Mouse (Mus musculus): ENCODE data around the gene Kmt2a. TPM values are rescaled to one million over a fixed set of nuclear protein-coding genes. Genes with fewer than 3 reads are reported as not detected.

Kmt2a gene
- 23.5 and 24.4 TPM in 2 replicates for polyA plus RNA-seq (2016; fragmentation: Nextera tagmentation; extraction: Ambion mirVana)

DNA sequence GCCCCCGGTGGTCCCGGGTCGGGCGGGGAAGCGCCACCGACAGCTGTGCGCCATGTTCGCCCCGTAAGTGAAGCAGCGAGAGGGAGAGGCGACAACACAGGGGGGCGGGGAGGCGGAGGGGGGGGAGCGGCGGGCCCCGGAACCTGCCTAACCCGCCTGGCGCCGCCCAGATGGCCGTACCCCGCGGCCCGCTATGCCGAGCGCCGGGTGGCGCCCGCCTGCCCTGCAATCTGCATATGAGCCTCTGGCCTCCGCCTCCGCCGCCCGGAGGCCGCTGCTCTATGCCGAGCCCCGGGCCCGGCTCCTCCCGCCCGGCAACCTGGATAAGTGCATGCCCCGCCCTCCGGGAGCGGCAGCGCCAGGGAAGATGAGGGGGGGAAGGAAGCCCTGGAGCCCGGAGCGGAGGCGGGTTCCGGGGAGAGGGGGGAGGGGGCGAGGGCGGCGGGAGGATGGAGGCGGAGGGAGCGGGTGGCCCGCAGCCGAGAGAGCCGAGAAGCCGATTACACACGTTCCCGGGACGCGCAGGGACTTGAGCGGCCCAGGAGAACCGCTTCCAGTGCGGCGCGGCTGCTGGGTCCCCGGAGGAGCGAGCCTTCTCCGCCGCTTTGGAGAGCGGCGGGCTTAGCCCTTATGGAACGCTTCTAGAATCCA lies at the start of gene Kmt2a:
TSS of gene Kmt2a (minus strand) at position 76 of the 651 bp plus-strand sequence.
- H3K4me3 ChIP-seq = peak within 1 kb of the TSS; percentile 68
- 0 out of 2 replicates have a peak, but pooled peaks cover 9% of the 10 kb centered on the region for H3K36me3 ChIP-seq
- WGBS = under 1% methylated on average over 59 of the region's 71 CpGs
- H3K4me1 ChIP-seq = peaks cover 31% of the 10 kb centered on the region
- no peaks in the 10 kb centered on the region for H3K27me3 ChIP-seq
- peak within 1 kb of the TSS; percentile 99 for H3K27ac ChIP-seq
- ATAC-seq (ENCODE audit: insufficient number of reproducible peaks, insufficient read depth, low FRiP score, low TSS enrichment) = peak; percentile 62
- H3K9ac ChIP-seq = peak within 1 kb of the TSS; percentile 97
- peak within 1 kb of the TSS; percentile 97 for H3K4me2 ChIP-seq (replicated peaks)
- no peaks in the 10 kb centered on the region for H3K9me3 ChIP-seq

DNA sequence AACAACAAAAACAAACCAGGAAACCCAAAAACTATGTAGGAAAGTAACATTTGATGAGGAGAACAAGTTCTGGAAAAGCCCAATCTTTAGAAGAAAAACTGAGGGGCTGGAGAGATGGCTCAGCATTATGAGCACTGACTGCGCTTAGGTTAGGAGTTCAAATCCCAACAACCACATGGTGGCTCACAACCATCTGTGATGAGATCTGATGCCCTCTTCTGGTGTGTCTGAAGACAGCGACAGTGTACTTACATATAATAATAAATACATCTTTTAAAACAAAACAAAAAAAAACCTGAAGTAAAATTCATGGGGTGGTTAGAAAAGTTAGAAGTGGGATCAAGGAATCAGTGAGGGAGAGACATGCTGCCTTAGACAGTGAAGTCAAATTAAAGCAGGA lies 40.4 kb upstream of the Kmt2a start:
- H3K36me3 ChIP-seq = no peaks in the 10 kb centered on the region
- peak overlapping the region; percentile 93 for H3K4me3 ChIP-seq
- ATAC-seq (ENCODE audit: insufficient number of reproducible peaks, insufficient read depth, low FRiP score, low TSS enrichment) = no peak
- H3K9ac ChIP-seq = no peak overlapping the region
- no peaks in the 10 kb centered on the region for H3K9me3 ChIP-seq
- no peaks in the 10 kb centered on the region for H3K27me3 ChIP-seq
- peak overlapping the region; percentile 73 for H3K4me2 ChIP-seq (replicated peaks)
- peaks cover 5% of the 10 kb centered on the region for H3K4me1 ChIP-seq
- peak overlapping the region; percentile 92 for H3K27ac ChIP-seq
- WGBS = 65% methylated on average over 2 of the region's 2 CpGs

DNA sequence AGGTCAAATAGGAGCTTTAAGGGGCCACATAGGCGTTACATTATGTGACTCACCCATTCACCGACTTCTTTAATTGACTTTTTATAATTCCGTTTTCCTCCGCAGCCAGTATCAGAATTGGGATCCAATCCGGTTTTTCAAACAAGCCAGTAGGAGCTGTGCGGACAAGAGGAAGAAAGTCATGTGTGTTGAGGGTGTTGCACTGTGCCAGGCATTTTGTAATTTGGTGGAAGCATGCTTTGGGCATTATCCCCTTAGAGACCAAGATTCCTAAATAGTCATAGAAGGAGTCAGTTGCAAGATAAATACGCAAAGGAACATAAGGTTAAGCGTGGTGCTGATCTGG lies 40.0 kb upstream of the Kmt2a start:
- Histone ChIP-seq H3K36me3 (no peaks in the 10 kb centered on the region), H3K27ac (peak overlapping the region; percentile 92), H3K4me3 (peak overlapping the region; percentile 93), H3K9me3 (no peaks in the 10 kb centered on the region), H3K4me1 (peaks cover 5% of the 10 kb centered on the region), H3K27me3 (no peaks in the 10 kb centered on the region), H3K9ac (peak overlapping the region; percentile 54; the same call in 1 of the 2 replicates), H3K4me2 (replicated peaks) (peak overlapping the region; percentile 73)
- WGBS = under 1% methylated on average over 8 of the region's 8 CpGs
- ATAC-seq (ENCODE audit: insufficient number of reproducible peaks, insufficient read depth, low FRiP score, low TSS enrichment) = peak; percentile 81; the same call in 1 of the 2 replicates

DNA sequence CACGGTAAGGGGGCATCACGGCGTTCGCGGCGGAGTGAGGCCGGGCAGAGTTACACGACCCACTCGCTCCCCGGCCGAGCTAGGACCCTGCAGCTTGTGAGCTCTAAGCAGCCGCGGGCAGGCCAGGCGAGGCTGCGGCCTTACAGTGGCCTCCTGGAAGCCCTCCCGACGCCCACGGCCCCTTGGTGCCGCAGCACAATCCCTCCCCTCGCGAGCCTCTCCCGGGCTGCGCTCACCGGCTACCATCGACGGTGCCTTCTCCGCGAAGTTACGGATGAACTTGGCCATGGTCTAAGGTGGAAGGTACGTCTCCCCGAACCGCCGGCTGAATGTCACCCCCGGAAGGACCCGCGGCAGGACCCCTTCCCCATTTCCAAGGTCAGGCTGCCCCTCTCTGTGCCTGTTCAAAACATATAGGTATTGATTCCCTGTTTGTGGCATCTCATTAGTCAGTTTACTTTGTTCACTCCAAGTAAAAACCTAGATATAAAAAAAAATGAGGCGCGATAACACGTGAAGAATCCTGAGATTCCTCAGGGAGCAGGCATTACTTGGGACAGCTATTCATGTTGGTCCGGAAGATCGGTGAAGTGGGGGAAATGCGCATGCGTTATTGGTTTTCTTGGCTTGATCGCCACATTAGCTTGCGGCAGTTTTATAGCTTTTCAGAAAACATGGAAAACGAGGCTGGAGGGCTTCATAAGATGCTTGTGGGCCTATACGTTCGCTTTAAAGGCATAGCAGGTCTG lies 39.5 kb upstream of the Kmt2a start, which contains the start of gene Atp5l:
TSS of gene Atp5l (minus strand) at position 369 of the 749 bp plus-strand sequence.
- Histone ChIP-seq H3K27me3 (no peaks in the 10 kb centered on the region), H3K27ac (peak within 1 kb of the TSS; percentile 92), H3K9me3 (no peaks in the 10 kb centered on the region), H3K4me2 (replicated peaks) (peak within 1 kb of the TSS; percentile 73), H3K36me3 (no peaks in the 10 kb centered on the region), H3K9ac (peak within 1 kb of the TSS; percentile 91), H3K4me3 (peak within 1 kb of the TSS; percentile 93), H3K4me1 (peaks cover 7% of the 10 kb centered on the region)
- ATAC-seq (ENCODE audit: insufficient number of reproducible peaks, insufficient read depth, low FRiP score, low TSS enrichment) = peak; percentile 84
- WGBS = under 1% methylated on average over 47 of the region's 48 CpGs

DNA sequence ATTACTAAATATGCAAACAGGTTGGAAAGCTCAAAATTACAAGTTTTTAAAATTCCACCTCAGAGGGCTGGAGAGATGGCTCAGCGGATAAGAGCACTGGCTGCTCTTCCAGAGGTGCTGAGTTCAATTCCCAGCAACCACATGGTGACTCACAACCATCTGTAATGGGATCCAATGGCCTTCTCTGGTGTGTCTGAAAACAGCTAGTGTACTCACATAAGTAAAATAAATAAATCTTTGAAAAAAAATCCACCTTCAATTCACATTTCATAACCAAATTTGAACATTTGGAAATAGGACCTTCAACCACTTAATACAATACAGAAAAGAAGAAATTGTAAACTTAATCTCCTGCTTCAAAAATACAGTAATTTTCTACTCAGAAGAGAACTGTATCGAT lies 38.5 kb upstream of the Kmt2a start:
- ATAC-seq (ENCODE audit: insufficient number of reproducible peaks, insufficient read depth, low FRiP score, low TSS enrichment) = no peak

DNA sequence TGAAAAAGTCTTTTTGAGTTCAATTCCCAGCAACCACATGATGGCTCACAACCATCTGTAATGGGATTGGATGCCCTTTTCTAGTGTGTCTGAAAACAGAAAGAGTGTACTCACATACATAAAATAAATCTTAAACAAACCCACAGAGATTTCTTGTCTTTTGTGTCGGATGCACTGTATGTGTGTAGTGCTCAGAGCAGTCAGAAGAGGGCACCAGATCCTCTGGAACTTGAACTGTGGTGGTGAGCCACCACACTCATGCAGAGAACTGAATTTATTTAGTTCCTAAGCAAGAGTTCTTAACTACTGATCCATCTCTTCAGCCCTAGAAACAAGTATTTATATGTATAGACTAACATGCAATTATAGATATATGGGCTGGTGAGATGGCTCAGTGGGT lies 35.1 kb upstream of the Kmt2a start:
- H3K4me1 ChIP-seq = peaks cover 17% of the 10 kb centered on the region
- H3K9ac ChIP-seq = no peak overlapping the region
- H3K9me3 ChIP-seq = no peaks in the 10 kb centered on the region
- no peak overlapping the region for H3K27ac ChIP-seq
- peaks cover 17% of the 10 kb centered on the region for H3K36me3 ChIP-seq
- WGBS = 63% methylated on average over 1 of the region's 1 CpGs
- no peaks in the 10 kb centered on the region for H3K27me3 ChIP-seq
- H3K4me3 ChIP-seq = no peak overlapping the region
- ATAC-seq (ENCODE audit: insufficient number of reproducible peaks, insufficient read depth, low FRiP score, low TSS enrichment) = no peak
- no peak overlapping the region for H3K4me2 ChIP-seq (replicated peaks)

More for the DNA sequence above, 38.5 kb upstream of the Kmt2a start:
- Histone ChIP-seq H3K36me3 (no peaks in the 10 kb centered on the region), H3K27me3 (no peaks in the 10 kb centered on the region), H3K4me2 (replicated peaks) (peak overlapping the region; percentile 73), H3K27ac (no peak overlapping the region), H3K4me3 (peak overlapping the region; percentile 93), H3K9ac (peak overlapping the region; percentile 91), H3K4me1 (peaks cover 16% of the 10 kb centered on the region), H3K9me3 (no peaks in the 10 kb centered on the region)
- WGBS = 36% methylated on average over 2 of the region's 2 CpGs

DNA sequence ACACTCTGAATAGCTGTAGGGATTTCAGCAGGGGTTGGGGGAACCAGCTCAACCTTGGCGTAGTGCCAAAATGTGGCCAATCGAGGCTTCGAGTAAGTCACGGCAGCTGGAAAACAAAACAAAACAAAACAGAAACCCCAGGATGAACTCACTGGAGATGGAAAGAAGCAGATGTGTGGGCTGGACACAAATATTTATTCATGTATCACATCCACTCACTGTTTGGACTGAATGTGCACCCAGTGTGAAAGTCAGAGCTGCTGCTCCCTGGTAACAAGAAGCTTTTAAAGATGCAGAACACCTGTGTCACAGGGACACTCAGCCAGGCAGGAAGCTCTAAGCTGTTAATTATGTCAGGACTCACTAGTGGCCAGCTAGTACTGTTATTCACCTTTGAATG lies 33.6 kb upstream of the Kmt2a start:
- peaks cover 31% of the 10 kb centered on the region for H3K36me3 ChIP-seq
- no peak for ATAC-seq (ENCODE audit: insufficient number of reproducible peaks, insufficient read depth, low FRiP score, low TSS enrichment)
- H3K27ac ChIP-seq = no peak overlapping the region
- H3K27me3 ChIP-seq = no peaks in the 10 kb centered on the region
- H3K9me3 ChIP-seq = no peaks in the 10 kb centered on the region
- H3K4me1 ChIP-seq = peaks cover 17% of the 10 kb centered on the region
- no peak overlapping the region for H3K4me2 ChIP-seq (replicated peaks)
- 45% methylated on average over 4 of the region's 4 CpGs for WGBS
- H3K9ac ChIP-seq = no peak overlapping the region
- H3K4me3 ChIP-seq = no peak overlapping the region

DNA sequence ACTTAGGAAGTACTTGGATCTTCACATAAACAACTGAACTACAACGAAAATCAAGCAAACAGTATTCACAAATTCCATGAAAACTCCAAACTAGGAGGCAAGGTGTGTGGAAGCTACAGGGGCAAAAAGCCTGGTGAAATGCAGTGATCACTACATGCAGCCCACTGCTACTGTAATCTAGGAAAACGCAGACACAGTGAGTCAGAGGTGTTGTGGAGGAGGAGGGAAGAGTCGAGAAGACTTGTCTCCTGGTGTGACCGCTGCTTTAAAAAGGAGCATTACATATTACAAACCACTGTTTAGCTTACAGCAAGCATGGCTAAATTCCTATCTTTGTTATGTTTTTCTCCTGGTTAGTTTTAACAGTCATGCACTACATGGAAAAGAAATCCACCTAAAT lies 30.3 kb upstream of the Kmt2a start:
- H3K4me3 ChIP-seq = no peak overlapping the region
- no peak for ATAC-seq (ENCODE audit: insufficient number of reproducible peaks, insufficient read depth, low FRiP score, low TSS enrichment)
- WGBS = 93% methylated on average over 4 of the region's 4 CpGs

DNA sequence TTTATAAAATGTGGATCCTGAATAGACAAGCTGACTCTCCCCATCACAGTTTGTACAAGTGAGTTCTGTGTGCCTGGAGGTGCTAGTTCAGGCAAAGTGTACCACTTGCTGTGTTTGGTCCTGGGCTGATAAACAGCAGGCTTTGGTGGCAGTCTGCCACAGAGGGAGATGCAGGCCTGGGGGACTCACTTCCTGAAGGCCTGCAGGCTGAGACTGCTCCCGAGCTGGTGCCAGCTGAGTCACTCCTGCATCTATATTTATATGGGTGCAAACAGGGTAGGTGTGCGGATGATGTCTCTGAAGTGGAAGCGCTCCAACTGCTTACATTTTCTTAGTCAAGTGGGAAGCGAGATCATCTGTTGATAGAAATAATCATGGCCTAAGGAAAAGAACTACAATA lies 24.5 kb upstream of the Kmt2a start:
- Histone ChIP-seq H3K27ac (no peak overlapping the region), H3K4me3 (no peak overlapping the region), H3K4me2 (replicated peaks) (no peak overlapping the region), H3K9me3 (no peaks in the 10 kb centered on the region), H3K9ac (no peak overlapping the region), H3K4me1 (no peaks in the 10 kb centered on the region), H3K36me3 (peaks cover 8% of the 10 kb centered on the region), H3K27me3 (no peaks in the 10 kb centered on the region)
- no peak for ATAC-seq (ENCODE audit: insufficient number of reproducible peaks, insufficient read depth, low FRiP score, low TSS enrichment)
- WGBS = 73% methylated on average over 4 of the region's 4 CpGs

More for the DNA sequence above, 30.3 kb upstream of the Kmt2a start:
- Histone ChIP-seq H3K9ac (no peak overlapping the region), H3K4me1 (peaks cover 11% of the 10 kb centered on the region), H3K27ac (no peak overlapping the region), H3K27me3 (no peaks in the 10 kb centered on the region), H3K9me3 (no peaks in the 10 kb centered on the region), H3K4me2 (replicated peaks) (no peak overlapping the region), H3K36me3 (peaks cover 31% of the 10 kb centered on the region)

DNA sequence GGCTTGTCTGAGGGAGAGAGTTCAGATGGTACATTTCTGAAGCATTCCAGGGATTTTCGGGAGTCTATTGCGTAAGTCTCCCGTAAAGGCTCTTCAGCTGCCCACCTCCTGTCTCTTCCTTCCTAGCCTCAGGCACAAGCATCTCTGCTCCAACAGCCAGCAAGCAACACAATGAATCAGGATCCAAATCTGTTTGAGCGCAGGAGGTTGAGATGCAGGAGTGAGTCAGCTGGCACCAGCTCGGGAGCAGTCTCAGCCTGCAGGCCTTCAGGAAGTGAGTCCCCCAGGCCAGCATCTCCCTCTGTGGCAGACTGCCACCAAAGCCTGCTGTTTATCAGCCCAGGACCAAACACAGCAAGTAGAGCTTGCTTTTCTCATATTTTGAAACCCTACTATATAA lies 23.9 kb upstream of the Kmt2a start:
- WGBS = 45% methylated on average over 5 of the region's 5 CpGs
- no peak overlapping the region for H3K4me2 ChIP-seq (replicated peaks)
- H3K27me3 ChIP-seq = no peaks in the 10 kb centered on the region
- H3K4me3 ChIP-seq = no peak overlapping the region
- H3K27ac ChIP-seq = no peak overlapping the region
- ATAC-seq (ENCODE audit: insufficient number of reproducible peaks, insufficient read depth, low FRiP score, low TSS enrichment) = no peak
- H3K36me3 ChIP-seq = 0 out of 2 replicates have a peak, but pooled peaks cover 1% of the 10 kb centered on the region
- H3K4me1 ChIP-seq = no peaks in the 10 kb centered on the region
- H3K9me3 ChIP-seq = no peaks in the 10 kb centered on the region
- H3K9ac ChIP-seq = no peak overlapping the region

DNA sequence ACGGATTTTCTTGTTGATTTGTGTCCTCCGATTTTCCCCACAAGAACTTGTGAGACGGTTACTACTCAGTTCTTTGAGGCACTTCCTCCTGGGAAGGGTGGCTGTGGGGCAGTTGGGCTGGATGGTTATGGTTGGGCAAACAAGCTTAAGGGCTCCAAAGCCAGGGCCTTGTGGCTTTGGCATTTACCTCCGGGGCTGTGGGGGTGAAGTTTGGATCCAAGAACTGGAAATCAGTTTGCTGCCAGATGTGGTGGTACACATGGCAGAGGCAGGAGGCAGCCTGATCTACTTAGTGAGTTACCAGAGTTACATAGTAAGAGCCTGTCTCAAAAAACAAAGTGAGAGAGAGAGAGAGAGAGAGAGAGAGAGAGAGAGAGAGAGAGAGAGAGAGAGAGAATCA lies 22.8 kb upstream of the Kmt2a start:
- WGBS = 86% methylated on average over 4 of the region's 4 CpGs
- H3K27ac ChIP-seq = no peak overlapping the region
- ATAC-seq (ENCODE audit: insufficient number of reproducible peaks, insufficient read depth, low FRiP score, low TSS enrichment) = no peak
- H3K4me2 ChIP-seq (replicated peaks) = no peak overlapping the region
- H3K9me3 ChIP-seq = no peaks in the 10 kb centered on the region
- H3K9ac ChIP-seq = no peak overlapping the region
- no peaks in the 10 kb centered on the region for H3K27me3 ChIP-seq
- H3K36me3 ChIP-seq = no peaks in the 10 kb centered on the region
- no peak overlapping the region for H3K4me3 ChIP-seq
- H3K4me1 ChIP-seq = no peaks in the 10 kb centered on the region

DNA sequence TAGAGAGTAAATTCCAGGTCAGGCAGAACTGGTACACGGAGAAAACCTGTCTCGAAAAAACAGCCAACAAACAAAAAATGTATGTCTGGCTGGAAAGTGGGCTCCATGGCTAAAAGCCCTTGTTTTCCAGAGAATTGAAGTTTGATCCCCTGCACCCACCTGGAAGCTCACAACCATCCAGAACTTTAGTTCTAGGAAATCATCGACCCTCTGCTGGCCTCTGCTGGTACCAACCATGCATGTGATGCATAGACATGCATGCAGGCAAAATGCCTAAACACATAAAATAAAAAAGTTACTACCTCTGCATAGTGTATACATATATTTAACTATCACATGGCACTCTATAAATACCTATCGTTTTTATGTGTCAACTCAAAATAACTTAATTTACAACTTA lies 19.3 kb upstream of the Kmt2a start:
- no peaks in the 10 kb centered on the region for H3K4me1 ChIP-seq
- no peak overlapping the region for H3K4me2 ChIP-seq (replicated peaks)
- 68% methylated on average over 4 of the region's 4 CpGs for WGBS
- no peak for ATAC-seq (ENCODE audit: insufficient number of reproducible peaks, insufficient read depth, low FRiP score, low TSS enrichment)
- no peak overlapping the region for H3K27ac ChIP-seq
- H3K36me3 ChIP-seq = no peaks in the 10 kb centered on the region
- H3K4me3 ChIP-seq = no peak overlapping the region
- H3K9ac ChIP-seq = no peak overlapping the region
- H3K27me3 ChIP-seq = no peaks in the 10 kb centered on the region
- no peaks in the 10 kb centered on the region for H3K9me3 ChIP-seq

Data from embryonic facial prominence, embryonic 12.5 days (tissue).